Comparison of ENCODE assay signal across 26 mouse cellular contexts in genomic region chr14:7991108-7991776, GRCm38 (mm10). TPM values are rescaled to one million over a fixed set of nuclear protein-coding genes. Genes with fewer than 3 reads are reported as not detected.
A peak's percentile ranks its signal among the peaks of the same experiment; 100 is the strongest.
DNase-seq lines count a peak whose midpoint lies in the region; ATAC-seq and TF ChIP-seq lines count a peak whose summit lies in the region.
"Had no signal": no experiment of that assay in that cellular context is flagged by ENCODE, and none has a peak within 500 bp of the region (broad histone marks: within the 10 kb centered on the region; RNA-seq: fewer than 3 reads in every experiment).

No protein-coding gene starts in this region.

- no peaks in the 10 kb centered on the region; the same call in none of the 2 replicates for H3K4me1 ChIP-seq in liver, adult 2 months (ENCODE audit: control insufficient read depth, insufficient read depth, low read length)
- H3K4me1 ChIP-seq in brown adipose tissue, adult 24 weeks (ENCODE audit: control insufficient read depth, insufficient read depth, insufficient read length, low read length), result no peaks in the 10 kb centered on the region
- H3K4me1 ChIP-seq: embryonic facial prominence, embryonic 13.5 days; neural tube, embryonic 12.5 days had no signal

- WGBS in liver, adult 2 months, result 83% methylated on average over 5 of the region's 5 CpGs

- 0 out of 2 replicates have a peak, but pooled peaks have one; percentile 2 for ATAC-seq in megakaryocyte progenitor cell, adult 5-6 weeks (replicated peaks; ENCODE audit: poor library complexity)
- ATAC-seq: intestine, embryonic 15.5 days had no signal

- H3K27me3 ChIP-seq in liver, adult 2 months (ENCODE audit: control insufficient read depth, insufficient read depth, low read length), result no peaks in the 10 kb centered on the region
- H3K27me3 ChIP-seq: intestine, embryonic 15.5 days; neural tube, embryonic 12.5 days had no signal

- no peaks in the 10 kb centered on the region for H3K79me2 ChIP-seq in liver, adult 2 months (ENCODE audit: control insufficient read depth, insufficient read depth, low read length)

- no peak for TF ChIP-seq POLR2A in liver, adult 2 months (IDR thresholded peaks at IDR 0.05; ENCODE audit: extremely low read depth, insufficient read depth, low read length)

- H3K4me3 ChIP-seq in liver, adult 2 months (ENCODE audit: insufficient read depth, low read depth, low read length), result peak overlapping the region; percentile 26
- no peak overlapping the region for H3K4me3 ChIP-seq in brown adipose tissue, adult 24 weeks (ENCODE audit: insufficient read depth, low read depth, low read length)
- H3K4me3 ChIP-seq: embryonic facial prominence, embryonic 13.5 days; forebrain, embryonic 10.5 days; gastrocnemius, adult 2 months; heart, adult 2 months; heart, embryonic 15.5 days; intestine, embryonic 15.5 days; limb, embryonic 13.5 days; neural tube, embryonic 12.5 days had no signal

- DNase-seq in embryo, embryonic 10.5 days (ENCODE audit: low spot score), result peak; percentile 39
- no peak for DNase-seq in embryo, embryonic 11 days
- DNase-seq in liver, adult 2 months (ENCODE audit: extremely low read depth, low read depth, low spot score), result no peak
- no peak for DNase-seq in liver
- no peak for DNase-seq in testis, postnatal 14 days (ENCODE audit: low spot score)
- DNase-seq in heart, adult 18-20 months, result no peak
- DNase-seq: adrenal gland, postnatal 25 days; cerebellum, postnatal 10 days; gastrocnemius, adult 2 months; heart, adult 2 months; kidney, postnatal 36 days; right cerebral cortex, postnatal 14 days; thymus, postnatal 25 days had no signal

- TF ChIP-seq CTCF in liver, adult 2 months (IDR thresholded peaks at IDR 0.05; ENCODE audit: low read depth, low read length), result no peak

- H3K36me3 ChIP-seq in liver, adult 2 months (ENCODE audit: control insufficient read depth, insufficient read depth, low read length), result no peaks in the 10 kb centered on the region
- H3K36me3 ChIP-seq: embryonic facial prominence, embryonic 13.5 days; forebrain, embryonic 10.5 days; heart, embryonic 15.5 days; intestine, embryonic 15.5 days; limb, embryonic 13.5 days; neural tube, embryonic 12.5 days had no signal

- peak overlapping the region; percentile 52 for H3K9ac ChIP-seq in liver, adult 2 months (ENCODE audit: low read depth, low read length)
- H3K9ac ChIP-seq: embryonic facial prominence, embryonic 13.5 days; heart, embryonic 15.5 days; intestine, embryonic 15.5 days; limb, embryonic 13.5 days; neural tube, embryonic 12.5 days had no signal

- H3K27ac ChIP-seq in liver, adult 2 months (replicated peaks; ENCODE audit: insufficient read depth, low read depth, low read length), result peak overlapping the region; percentile 83
- 0 out of 2 replicates have a peak overlapping the region, but pooled peaks have one; percentile 14 for H3K27ac ChIP-seq in brown adipose tissue, adult 24 weeks (replicated peaks; ENCODE audit: low read depth, low read length)
- H3K27ac ChIP-seq: embryonic facial prominence, embryonic 13.5 days; forebrain, embryonic 10.5 days; gastrocnemius, adult 2 months; heart, adult 2 months; heart, embryonic 15.5 days; intestine, embryonic 15.5 days; limb, embryonic 13.5 days; neural tube, embryonic 12.5 days; stomach, postnatal 0 days had no signal

RNA-seq across cellular contexts. Expression of gene Dnase1l3, which starts 3.1 kb away (rescaled TPM):
- 10.0 and 10.9 TPM in 2 replicates for total RNA-seq in liver, adult 2 months (2014; rRNA removed)
- 20.5 and 24.3 TPM in 2 replicates for polyA plus RNA-seq in liver, adult 2 months (2012; rRNA removed)
- polyA plus RNA-seq in brown adipose tissue, adult 24 weeks (2012; ENCODE audit: insufficient read depth, insufficient read length, missing spikeins), result not detected in 2 replicates
- total RNA-seq in megakaryocyte progenitor cell, adult 5-6 weeks (2015), result 0.05 and 0.12 TPM in 2 replicates
- not detected in 2 replicates for total RNA-seq in megakaryocyte progenitor cell, adult 5-6 weeks (2017)
- under 1 TPM; 0.15 to 0.95 TPM for total RNA-seq in heart, adult 18-20 months (2021)
- total RNA-seq: gastrocnemius, adult 2 months; hematopoietic stem cell, adult 5-6 weeks; layer of hippocampus, postnatal 14 days; left cerebral cortex, postnatal 10 days had no signal
- polyA plus RNA-seq: forebrain, embryonic 10.5 days had no signal

RNA-seq across cellular contexts. Expression of gene Abhd6, which starts 11.5 kb away (rescaled TPM):
- 17.4 and 29.2 TPM in 2 replicates for total RNA-seq in liver, adult 2 months (2014; rRNA removed)
- 39.6 and 45.2 TPM in 2 replicates for polyA plus RNA-seq in liver, adult 2 months (2012; rRNA removed)
- polyA plus RNA-seq in brown adipose tissue, adult 24 weeks (2012; ENCODE audit: insufficient read depth, insufficient read length, missing spikeins), result 40.4 and 42.1 TPM in 2 replicates
- 0.47 and 0.56 TPM in 2 replicates for total RNA-seq in megakaryocyte progenitor cell, adult 5-6 weeks (2015)
- total RNA-seq in megakaryocyte progenitor cell, adult 5-6 weeks (2017), result 0.54 TPM in 2 replicates
- 10 to 100 TPM; 11.0 TPM for total RNA-seq in heart, adult 18-20 months (2021)

RNA-seq across cellular contexts. Expression of gene Gm45521, which starts 34.2 kb away (rescaled TPM):
- total RNA-seq in liver, adult 2 months (2014; rRNA removed), result not detected in 2 replicates
- polyA plus RNA-seq in liver, adult 2 months (2012; rRNA removed), result not detected in 2 replicates
- polyA plus RNA-seq in brown adipose tissue, adult 24 weeks (2012; ENCODE audit: insufficient read depth, insufficient read length, missing spikeins), result not detected in 2 replicates
- total RNA-seq in megakaryocyte progenitor cell, adult 5-6 weeks (2015), result not detected in 2 replicates
- not detected in 2 replicates for total RNA-seq in megakaryocyte progenitor cell, adult 5-6 weeks (2017)
- total RNA-seq in heart, adult 18-20 months (2021), result not detected
- total RNA-seq: adrenal gland, postnatal 25 days; gastrocnemius, adult 2 months; heart, adult 2 months; hematopoietic stem cell, adult 5-6 weeks; layer of hippocampus, postnatal 14 days had no signal
- polyA plus RNA-seq: embryonic facial prominence, embryonic 13.5 days; heart, adult 2 months; heart, embryonic 15.5 days; intestine, embryonic 15.5 days; limb, embryonic 13.5 days; lung, embryonic 16.5 days; neural tube, embryonic 12.5 days; stomach, postnatal 0 days had no signal

Comparison
In these comparisons a context has a peak if more than half of its experiments do, and no peak if none do; other contexts are left out.
1. RNA of gene Abhd6, which starts 11.5 kb away (total RNA-seq): 17.4 to 29.2 TPM in liver, adult 2 months and 11.0 TPM in heart, adult 18-20 months; 0.47 to 0.56 TPM in megakaryocyte progenitor cell, adult 5-6 weeks; every median in the first group is over 4 times any median in the second.